Mouse (Mus musculus) thymus, postnatal 25 days (tissue): ENCODE measurements around the gene H2-T24.
"Not testable (repeated sequence)": the region's sequence is repeated elsewhere in the genome, so short reads cannot be mapped to it uniquely, and the experiment has no call there.

Source experiments
- DNase-seq: peaks from one replicate; pipeline ENCODE4 v3.0.0; 2022

Gene H2-T24

GRCm38 (mm10) chr17:36023710-36024654, 3.6 kb upstream of the H2-T24 start:
- peak; percentile 55 for DNase-seq

GRCm38 (mm10) chr17:36022922-36023321, 2.6 kb upstream of the H2-T24 start:
- no peak for DNase-seq

- no peak for DNase-seq
Observed at GRCm38 (mm10) chr17:36022098-36022497, 1.7 kb upstream of the H2-T24 start.

GRCm38 (mm10) chr17:36021309-36021708, 949 bp upstream of the H2-T24 start:
- DNase-seq = no peak

- DNase-seq = no peak
Observed at GRCm38 (mm10) chr17:36019519-36019918, 841 bp downstream of the H2-T24 start.

GRCm38 (mm10) chr17:36018979-36019378, 1.4 kb downstream of the H2-T24 start:
- DNase-seq = no peak

- DNase-seq = no peak
Observed at GRCm38 (mm10) chr17:36017046-36017445, 3.3 kb downstream of the H2-T24 start.

- DNase-seq = no peak
Observed at GRCm38 (mm10) chr17:36014977-36015376, 5.4 kb downstream of the H2-T24 start.

- DNase-seq = not testable (repeated sequence)
Observed at GRCm38 (mm10) chr17:36004409-36004808, 16.0 kb downstream of the H2-T24 start.

- no peak for DNase-seq
Observed at GRCm38 (mm10) chr17:36003331-36003730, 17.0 kb downstream of the H2-T24 start.

GRCm38 (mm10) chr17:36001966-36002365, 18.4 kb downstream of the H2-T24 start:
- no peak for DNase-seq

GRCm38 (mm10) chr17:36001121-36001897, 19.1 kb downstream of the H2-T24 start:
- DNase-seq = peak; percentile 48

- no peak for DNase-seq
Observed at GRCm38 (mm10) chr17:36000349-36000748, 20.0 kb downstream of the H2-T24 start.

- DNase-seq = peak; percentile 91
Observed at GRCm38 (mm10) chr17:35999356-35999755, 21.0 kb downstream of the H2-T24 start.

GRCm38 (mm10) chr17:35998545-35999305, 21.6 kb downstream of the H2-T24 start:
- peak; percentile 41 for DNase-seq

- peak; percentile 60 for DNase-seq
Observed at GRCm38 (mm10) chr17:35997713-35998510, 22.4 kb downstream of the H2-T24 start.

GRCm38 (mm10) chr17:35996949-35997348, 23.4 kb downstream of the H2-T24 start:
- DNase-seq = peak; percentile 99

- DNase-seq = no peak
Observed at GRCm38 (mm10) chr17:35994879-35995240, 25.5 kb downstream of the H2-T24 start.

GRCm38 (mm10) chr17:35994175-35994878, 26.0 kb downstream of the H2-T24 start:
- DNase-seq = peak; percentile 80

GRCm38 (mm10) chr17:35993675-35994074, 26.7 kb downstream of the H2-T24 start:
- peak; percentile 84 for DNase-seq

- no peak for DNase-seq
Observed at GRCm38 (mm10) chr17:35991781-35992180, 28.6 kb downstream of the H2-T24 start.
